Mouse (Mus musculus): ENCODE data around the gene Sipa1.

- TF ChIP-seq CTCF (IDR thresholded peaks at IDR 0.05; ENCODE audit: low read depth) (no peak), EP300 (optimal IDR thresholded peaks at IDR 0.05) (no peak)
These were observed 26.8 kb upstream of the Sipa1 start for GRCm38 (mm10) chr19:5690343-5690735.

All from stomach, postnatal 0 days (tissue).